Mouse (Mus musculus) urinary bladder, postnatal 4 days (tissue): ENCODE data around the gene Cnot10.
"Not testable (repeated sequence)": the region's sequence is repeated elsewhere in the genome, so short reads cannot be mapped to it uniquely, and the experiment has no call there.

Source experiments
- DNase-seq, 2 experiments: peaks; one replicate each; pipeline ENCODE4 v3.0.0; 2021 to 2022; ENCODE audit warnings: low spot score in 2 of 2

Gene Cnot10

GRCm38 (mm10) chr9:114650938-114651634, 11.1 kb upstream of the Cnot10 start:
- no peak for DNase-seq

- DNase-seq, result no peak
These were observed 9.4 kb upstream of the Cnot10 start for GRCm38 (mm10) chr9:114649371-114649770.

- DNase-seq, result not testable (repeated sequence)
These were observed 8.5 kb upstream of the Cnot10 start for GRCm38 (mm10) chr9:114648472-114648871.

GRCm38 (mm10) chr9:114647506-114648432, 7.8 kb upstream of the Cnot10 start:
- no peak for DNase-seq

- no peak for DNase-seq
These were observed 6.8 kb upstream of the Cnot10 start for GRCm38 (mm10) chr9:114646556-114647505.

GRCm38 (mm10) chr9:114639186-114639748, 717 bp downstream of the Cnot10 start:
- DNase-seq, result no peak

GRCm38 (mm10) chr9:114636751-114637150, 3.2 kb downstream of the Cnot10 start:
- no peak for DNase-seq

- no peak for DNase-seq
These were observed 3.8 kb downstream of the Cnot10 start for GRCm38 (mm10) chr9:114636150-114636549.

GRCm38 (mm10) chr9:114632331-114632730, 7.7 kb downstream of the Cnot10 start:
- no peak for DNase-seq

- DNase-seq, result no peak
These were observed 13.3 kb downstream of the Cnot10 start for GRCm38 (mm10) chr9:114626726-114627125.

- DNase-seq, result no peak
These were observed 15.8 kb downstream of the Cnot10 start for GRCm38 (mm10) chr9:114624178-114624577.

- DNase-seq, result no peak
These were observed 18.8 kb downstream of the Cnot10 start for GRCm38 (mm10) chr9:114621149-114621548.

- no peak for DNase-seq
These were observed 25.6 kb downstream of the Cnot10 start for GRCm38 (mm10) chr9:114614176-114614953.

GRCm38 (mm10) chr9:114613026-114613425, 27.0 kb downstream of the Cnot10 start:
- no peak for DNase-seq

- no peak for DNase-seq
These were observed 27.4 kb downstream of the Cnot10 start for GRCm38 (mm10) chr9:114612566-114612965.

- no peak for DNase-seq
These were observed 29.7 kb downstream of the Cnot10 start for GRCm38 (mm10) chr9:114610266-114610665.

GRCm38 (mm10) chr9:114603876-114604540, 36.0 kb downstream of the Cnot10 start:
- no peak for DNase-seq

- no peak for DNase-seq
These were observed 38.9 kb downstream of the Cnot10 start for GRCm38 (mm10) chr9:114601096-114601495.

- no peak for DNase-seq
These were observed 55.0 kb downstream of the Cnot10 start for GRCm38 (mm10) chr9:114585017-114585345.
